Mouse (Mus musculus) ES-E14 (cell line): ENCODE measurements around the gene Wdr6.

Experiments used
- CHD2 ChIP-seq: IDR thresholded peaks from 2 replicates; pipeline ENCODE4 v1.6.1; 2014; ENCODE audit warnings: mild to moderate bottlenecking, low read depth, low read length, inconsistent platforms
- MAFK ChIP-seq: IDR thresholded peaks from 2 replicates; pipeline ENCODE4 v1.6.1; 2014; ENCODE audit warnings: mild to moderate bottlenecking, low read depth, low read length, inconsistent platforms; ENCODE audit not compliant: insufficient read depth
- ZNF384 ChIP-seq: IDR thresholded peaks from 2 replicates; pipeline ENCODE4 v1.6.1; 2012; ENCODE audit warnings: low read depth, low read length, inconsistent platforms

- TF ChIP-seq MAFK (no peak), ZNF384 (no peak), CHD2 (no peak)
Observed at GRCm38 (mm10) chr9:108628141-108628540, 49.6 kb upstream of the Wdr6 start.
